Mouse (Mus musculus) heart, postnatal 14 days (tissue): ENCODE data around the gene Sla2. TPM values are rescaled to one million over a fixed set of nuclear protein-coding genes. Genes with fewer than 3 reads are reported as not detected.
"Not testable (repeated sequence)": the region's sequence is repeated elsewhere in the genome, so short reads cannot be mapped to it uniquely, and the experiment has no call there.

Source experiments
- DNase-seq, 2 experiments: peaks; one replicate each; pipeline ENCODE4 v3.0.0; 2021 to 2022
- intact Hi-C: fragments of 180-260 bp; cut with DNase I; formaldehyde crosslinking; loops from one replicate; pipeline ENCODE4 v1.15.1; 2025
- total RNA-seq, 2 experiments: library from RNA; stranded (reverse); gene quantifications; 2 replicates each; pipeline ENCODE4 v1.2.3; 2021

Gene Sla2
- total RNA-seq, 2 experiments from 2014 or later = 0.10 to 1.3 TPM

DNA sequence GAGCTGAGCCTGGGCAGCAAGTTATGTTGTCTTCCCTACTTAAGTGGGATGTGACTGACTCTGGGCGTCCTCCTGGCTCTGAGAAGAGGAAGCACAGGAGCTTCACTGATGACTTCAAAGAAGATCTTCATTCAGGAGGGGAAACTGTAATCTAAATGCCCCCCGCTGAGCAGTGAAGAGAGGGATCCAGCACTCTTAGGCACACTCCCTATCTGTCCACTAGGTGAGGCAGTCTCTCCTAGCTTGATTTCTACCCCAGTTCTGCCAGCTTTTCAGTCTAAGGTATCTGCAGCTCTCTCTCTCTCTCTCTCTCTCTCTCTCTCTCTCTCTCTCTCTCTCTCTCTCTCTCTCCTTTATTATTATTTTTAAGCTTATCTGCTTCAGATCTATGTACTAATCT is 16.4 kb upstream of the Sla2 start:
- intact Hi-C loops = loop anchor here (5.0 kb wide), 1 partner anchor 129 kb away; no protein-coding TSS in a partner anchor
- no peak for DNase-seq

DNA sequence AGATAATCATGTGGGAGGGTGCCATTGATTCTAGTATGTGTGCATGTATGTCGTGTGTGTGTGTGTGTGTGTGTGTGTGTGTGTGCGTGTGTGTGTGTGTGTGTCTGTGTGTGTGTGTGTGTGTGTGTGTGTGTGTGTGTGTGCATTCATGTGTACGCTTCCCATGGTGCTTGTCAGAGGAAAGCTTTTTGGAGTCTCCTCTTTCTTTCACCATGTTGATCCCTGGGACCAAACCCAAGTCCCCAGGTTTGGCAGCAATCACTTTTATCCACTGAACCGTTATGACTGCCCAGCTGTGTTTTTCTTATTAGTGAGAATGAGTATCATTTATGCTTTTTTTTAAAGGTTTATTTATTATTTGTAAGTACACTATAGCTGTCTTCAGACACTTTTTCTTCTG is 15.4 kb upstream of the Sla2 start:
- intact Hi-C loops = loop anchor here (5.0 kb wide), 1 partner anchor 130 kb away; no protein-coding TSS in a partner anchor

DNA sequence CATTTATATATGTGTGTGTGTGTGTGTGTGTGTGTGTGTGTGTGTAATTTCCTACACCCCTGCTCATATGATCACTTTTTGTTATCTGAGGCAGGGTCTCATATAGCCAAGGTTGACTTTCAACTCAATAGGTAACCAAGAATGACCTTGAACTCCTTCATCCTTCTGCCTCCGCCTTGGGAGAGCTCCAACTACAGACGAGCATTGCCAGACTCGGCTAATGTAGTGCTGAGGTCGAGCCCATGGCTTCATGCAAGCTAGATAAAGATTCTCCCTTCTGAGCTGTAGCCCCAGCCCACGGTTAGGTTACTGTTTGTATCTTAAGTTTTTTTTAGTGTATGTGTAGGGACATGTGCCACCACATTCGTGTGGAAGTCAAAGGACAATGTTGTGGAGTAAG is 14.9 kb upstream of the Sla2 start:
- DNase-seq = no peak
- intact Hi-C loops = loop anchor here (5.0 kb wide), 1 partner anchor 130 kb away; no protein-coding TSS in a partner anchor

More for the DNA sequence above, 15.4 kb upstream of the Sla2 start:
- DNase-seq = not testable (repeated sequence)

DNA sequence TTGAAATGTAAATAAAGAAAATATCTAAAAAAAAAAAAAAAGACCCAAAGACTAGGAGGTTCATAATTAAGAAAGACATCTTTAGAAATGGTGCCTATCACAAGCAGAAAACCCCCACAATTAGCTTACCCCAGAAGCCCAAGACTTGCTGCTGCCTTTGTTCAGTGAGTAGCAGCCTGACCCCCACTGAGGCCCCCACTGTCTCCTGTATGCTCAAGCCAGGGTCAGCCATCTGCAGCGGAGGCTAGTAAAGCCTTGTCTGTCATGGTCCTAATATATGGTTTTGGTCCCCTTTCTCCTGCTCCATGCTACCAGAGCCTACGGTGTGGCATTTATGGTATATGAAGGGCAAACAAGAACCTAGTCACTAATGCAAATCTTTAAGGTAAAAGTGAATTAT is 14.4 kb upstream of the Sla2 start:
- intact Hi-C loops = loop anchor here (5.0 kb wide), 1 partner anchor 131 kb away; no protein-coding TSS in a partner anchor
- no peak for DNase-seq

DNA sequence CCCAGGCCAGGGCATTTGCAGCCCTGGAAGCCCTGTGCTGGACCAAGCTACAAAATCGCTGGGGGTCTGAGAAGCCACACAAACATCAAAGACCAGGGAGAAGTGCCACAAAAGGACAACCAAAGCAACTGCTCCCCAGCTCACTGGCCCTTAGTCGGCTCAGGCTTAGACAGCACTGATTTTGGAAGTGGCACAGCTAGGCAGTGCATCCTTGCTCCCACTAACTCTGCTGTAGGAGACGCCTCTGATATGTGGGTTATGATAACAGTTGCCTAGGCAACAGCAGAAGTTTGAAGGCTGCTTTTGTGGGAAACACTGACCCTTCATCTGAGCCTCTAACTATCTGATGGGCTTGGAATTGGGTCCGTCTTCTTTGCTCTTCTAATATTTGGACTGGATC is 12.2 kb upstream of the Sla2 start:
- intact Hi-C loops = no loop called here
- DNase-seq = no peak

DNA sequence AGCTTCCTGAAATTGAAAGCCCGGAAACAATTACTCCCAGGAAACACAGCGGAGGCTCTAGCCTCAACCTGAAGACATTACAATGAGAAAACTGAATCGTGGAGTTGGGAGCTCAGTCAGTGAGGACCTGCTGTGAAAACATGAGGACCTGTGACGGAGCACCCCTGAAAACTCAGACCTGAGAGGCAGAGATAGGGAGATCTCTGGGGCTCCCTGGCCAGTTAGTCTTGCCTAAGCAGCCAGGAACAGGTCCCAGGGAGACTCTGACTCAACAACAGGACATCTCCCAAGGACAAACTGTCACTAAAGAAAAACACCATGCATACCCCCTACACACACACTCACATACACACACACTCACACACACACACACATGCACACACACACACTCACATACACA is 11.4 kb upstream of the Sla2 start:
- no peak for DNase-seq
- intact Hi-C loops = no loop called here

DNA sequence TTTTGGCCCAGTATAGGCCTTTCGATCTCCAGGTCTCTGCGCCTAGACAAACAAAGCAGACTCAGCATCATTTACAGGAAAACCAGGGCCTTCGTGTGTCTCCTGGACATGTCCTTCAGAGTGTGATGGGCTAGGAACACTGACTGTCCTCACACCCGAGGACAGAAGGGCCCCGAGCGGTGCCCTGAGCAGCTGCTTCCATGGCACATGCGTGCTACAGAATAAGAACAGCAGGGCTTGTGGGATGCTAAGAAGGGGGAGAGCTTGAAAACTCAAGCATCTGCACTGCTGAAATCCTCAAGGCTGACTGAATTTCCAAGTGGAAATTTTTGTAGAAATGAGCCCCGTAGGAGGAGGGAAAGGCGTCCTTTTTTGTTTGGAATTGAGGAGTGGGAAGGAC is 10.0 kb upstream of the Sla2 start:
- DNase-seq = no peak
- intact Hi-C loops = no loop called here

DNA sequence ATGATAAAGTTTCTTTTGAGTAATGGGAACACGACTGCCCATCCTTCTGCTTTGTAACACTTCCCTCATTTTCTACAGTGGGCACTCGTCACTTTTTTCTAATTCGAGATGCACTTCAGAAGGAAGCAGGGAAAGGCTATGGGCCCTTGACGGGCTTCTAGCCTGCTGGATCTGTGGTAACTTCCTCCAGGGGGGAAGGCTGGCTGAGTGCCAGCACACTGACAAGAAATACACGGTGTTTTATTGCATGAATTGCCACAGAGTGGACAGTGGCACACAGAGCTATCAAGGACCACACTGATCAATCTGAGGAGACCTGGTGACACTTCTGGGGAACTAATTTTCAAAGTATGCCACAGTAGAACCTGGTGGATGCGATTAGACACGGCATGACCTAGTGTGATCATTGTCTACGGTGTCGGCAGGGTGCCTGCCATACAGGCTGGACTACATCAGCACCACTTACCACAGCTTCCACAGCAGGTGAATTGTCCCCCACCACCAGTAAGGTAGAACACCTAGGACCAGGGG is 9.5 kb upstream of the Sla2 start:
- DNase-seq = no peak
- intact Hi-C loops = no loop called here

DNA sequence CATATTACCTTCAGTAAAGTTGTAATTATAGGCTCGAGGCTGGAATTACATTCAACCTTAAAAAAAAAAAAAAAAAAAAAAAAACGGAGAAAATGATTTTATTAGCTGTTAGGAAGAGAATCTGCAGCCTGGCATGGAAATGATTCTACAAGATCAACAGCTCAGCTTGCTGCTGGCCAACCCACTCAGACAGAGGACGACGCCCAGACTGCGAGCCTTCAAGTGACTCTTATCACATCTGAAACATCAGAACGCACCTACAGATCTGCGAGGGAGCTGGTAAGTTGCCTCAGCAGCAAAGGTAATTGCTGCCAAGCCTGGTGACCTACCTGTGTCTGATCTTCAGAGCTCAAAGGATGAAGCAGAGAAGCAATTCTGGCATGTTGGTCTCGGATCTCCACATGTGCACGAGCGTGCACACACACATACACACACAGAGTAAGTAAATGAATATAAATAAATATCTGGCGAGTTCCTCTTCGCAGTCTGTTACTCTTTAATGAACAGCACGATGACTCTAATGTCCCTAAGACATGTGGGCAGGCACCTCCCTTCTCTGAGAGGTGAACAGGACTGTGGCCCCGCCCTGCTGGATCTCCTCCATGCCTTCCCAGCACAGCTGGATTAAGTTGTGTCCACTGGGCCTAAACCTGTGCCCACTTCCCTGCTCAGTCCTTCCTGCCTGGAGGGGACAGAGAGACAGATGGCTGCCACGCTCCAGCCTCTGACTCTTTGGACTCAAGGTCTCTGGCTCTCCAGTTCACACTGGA is 7.7 kb upstream of the Sla2 start:
- no peak for DNase-seq
- intact Hi-C loops = no loop called here

DNA sequence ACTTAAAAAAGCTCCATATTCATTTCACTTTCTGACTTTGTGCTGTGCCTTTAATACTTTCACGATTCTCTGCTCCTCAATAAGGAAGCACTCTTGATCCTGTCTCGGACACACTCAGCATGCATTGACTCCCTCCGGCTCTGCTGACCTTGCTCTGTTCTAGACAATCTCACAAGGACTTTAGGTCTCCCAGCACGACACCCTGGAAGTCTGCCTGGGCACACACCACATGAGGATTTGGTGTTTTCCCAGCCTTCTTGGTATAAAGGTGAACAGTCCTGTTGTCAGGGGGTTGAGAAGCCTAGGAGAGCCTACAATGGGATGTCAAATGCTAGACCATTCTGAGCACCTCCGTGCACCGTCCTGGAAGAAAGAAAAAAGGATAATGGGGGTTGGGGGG is 5.8 kb upstream of the Sla2 start:
- intact Hi-C loops = no loop called here
- DNase-seq = no peak

DNA sequence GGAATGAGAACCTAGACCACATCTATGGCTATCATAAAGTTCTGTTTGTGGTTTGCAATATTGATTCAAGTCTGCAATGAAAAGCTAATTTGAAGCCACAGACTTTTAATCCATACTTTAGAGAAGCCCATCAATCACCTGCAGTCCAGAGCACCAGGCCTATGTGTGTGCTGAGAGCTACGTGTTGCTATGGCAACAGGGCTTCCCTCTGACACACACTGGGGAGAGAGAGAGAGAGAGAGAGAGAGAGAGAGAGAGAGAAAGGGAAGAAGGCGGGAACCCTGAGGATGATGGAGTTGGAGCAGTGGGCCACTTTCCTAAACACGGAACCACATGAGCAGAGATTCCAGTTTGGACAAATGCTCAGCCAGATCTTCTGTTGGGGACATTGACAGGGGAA is 5.2 kb upstream of the Sla2 start:
- no peak for DNase-seq
- intact Hi-C loops = no loop called here

DNA sequence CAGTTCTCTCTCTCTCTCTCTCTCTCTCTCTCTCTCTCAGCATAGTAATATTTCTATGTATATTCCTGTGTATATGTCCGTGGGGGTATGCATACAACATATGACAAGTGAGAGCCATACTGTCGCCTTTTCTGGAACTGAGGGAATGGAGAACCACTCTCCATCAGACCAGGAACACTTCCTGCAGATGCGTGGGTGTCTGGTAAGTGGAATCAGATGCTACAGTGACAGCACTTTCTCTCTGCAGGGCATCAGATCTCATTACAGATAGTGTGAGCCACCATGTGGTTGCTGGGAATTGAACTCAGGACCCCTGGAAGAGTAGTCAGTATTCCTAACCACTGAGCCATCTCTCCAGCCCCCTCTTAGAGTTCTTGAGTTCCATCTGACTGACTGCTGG is 1.5 kb upstream of the Sla2 start:
- intact Hi-C loops = no loop called here
- DNase-seq = no peak

DNA sequence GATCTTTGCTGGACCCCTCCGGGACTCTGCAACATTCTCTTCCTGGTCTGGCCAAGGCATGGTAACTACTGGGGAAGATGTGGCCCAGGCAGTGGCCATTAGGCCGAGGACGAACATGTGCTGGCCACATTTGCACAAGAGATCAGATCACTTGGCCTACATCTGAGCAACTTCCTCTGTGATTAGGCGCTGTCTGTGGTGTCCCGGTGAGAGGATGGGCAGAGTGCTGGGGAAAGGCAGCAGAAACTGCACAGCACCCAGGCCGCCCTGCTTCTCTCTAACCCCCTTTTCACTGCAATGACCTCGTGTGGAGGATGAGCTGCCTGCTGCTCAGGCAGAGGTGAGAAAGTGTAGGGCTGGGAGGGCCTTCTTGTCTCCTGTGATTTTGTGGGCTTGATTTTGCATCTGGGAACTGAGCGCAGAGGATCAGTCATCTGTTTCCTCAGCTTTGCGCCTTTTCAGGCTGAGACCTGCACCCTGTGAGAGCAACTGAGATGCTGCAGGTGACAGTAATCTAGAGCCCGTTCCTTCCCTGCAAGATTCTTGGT is 834 bp downstream of the Sla2 start:
- intact Hi-C loops = no loop called here
- no peak for DNase-seq

DNA sequence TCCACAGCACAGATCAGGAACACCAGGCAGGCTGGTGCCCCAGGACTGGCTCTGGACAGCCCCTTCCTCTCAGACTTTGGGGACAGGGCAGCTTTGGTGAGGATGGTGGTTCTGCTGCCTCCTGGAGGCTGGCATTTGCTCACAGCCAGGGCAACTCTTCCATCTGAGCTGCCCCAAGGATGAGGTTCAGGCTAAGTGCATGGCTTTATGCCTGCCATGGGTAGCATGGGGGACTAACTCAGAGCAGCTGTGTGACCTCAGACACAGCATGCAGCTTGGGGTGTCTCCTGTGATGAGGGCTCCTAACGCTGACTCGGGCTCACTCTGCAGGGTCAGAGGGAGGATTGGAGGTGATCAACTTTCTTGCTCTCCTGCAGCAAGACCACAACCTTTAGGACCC is 1.3 kb downstream of the Sla2 start:
- intact Hi-C loops, DNase-seq: not testable (repeated sequence)

DNA sequence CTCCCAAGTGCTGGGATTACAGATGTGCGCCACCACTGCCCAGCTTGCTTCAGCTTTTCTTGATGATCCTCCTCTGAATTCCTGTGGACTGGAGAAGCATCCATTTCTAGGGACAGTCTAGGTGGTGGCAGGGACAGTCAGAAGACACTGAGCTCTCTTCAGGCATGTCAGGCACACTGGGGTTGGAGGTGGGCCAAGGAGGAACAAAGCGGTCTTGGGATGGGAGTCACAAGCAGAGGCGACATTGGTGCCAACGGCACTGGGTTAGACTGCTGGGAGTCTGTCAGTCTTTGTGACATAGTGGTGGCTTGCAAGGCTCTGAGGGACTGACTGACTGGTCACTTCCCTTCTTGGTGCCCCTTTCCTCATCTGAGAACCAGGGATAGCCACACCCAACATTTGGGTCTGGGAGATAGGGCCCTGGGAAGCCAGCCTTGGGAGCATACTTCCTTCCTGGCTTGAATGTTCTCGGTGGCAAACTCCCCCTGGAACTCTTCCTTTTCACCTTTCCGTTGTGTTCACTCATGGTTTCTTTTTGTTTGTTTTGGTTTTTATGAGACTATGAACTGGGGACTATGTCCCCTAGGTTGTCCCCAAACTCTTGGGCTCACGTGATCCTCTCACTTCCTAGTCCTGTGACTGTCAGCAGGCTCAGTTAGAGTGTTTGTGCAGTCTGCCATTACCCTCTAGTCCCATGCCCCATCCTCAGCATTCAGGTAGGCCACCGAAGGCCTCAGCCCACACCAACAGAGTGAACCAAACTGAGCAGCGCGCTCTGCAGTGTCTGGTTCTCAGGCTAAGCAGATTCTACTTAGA is 2.4 kb downstream of the Sla2 start:
- DNase-seq = no peak
- intact Hi-C loops = no loop called here

DNA sequence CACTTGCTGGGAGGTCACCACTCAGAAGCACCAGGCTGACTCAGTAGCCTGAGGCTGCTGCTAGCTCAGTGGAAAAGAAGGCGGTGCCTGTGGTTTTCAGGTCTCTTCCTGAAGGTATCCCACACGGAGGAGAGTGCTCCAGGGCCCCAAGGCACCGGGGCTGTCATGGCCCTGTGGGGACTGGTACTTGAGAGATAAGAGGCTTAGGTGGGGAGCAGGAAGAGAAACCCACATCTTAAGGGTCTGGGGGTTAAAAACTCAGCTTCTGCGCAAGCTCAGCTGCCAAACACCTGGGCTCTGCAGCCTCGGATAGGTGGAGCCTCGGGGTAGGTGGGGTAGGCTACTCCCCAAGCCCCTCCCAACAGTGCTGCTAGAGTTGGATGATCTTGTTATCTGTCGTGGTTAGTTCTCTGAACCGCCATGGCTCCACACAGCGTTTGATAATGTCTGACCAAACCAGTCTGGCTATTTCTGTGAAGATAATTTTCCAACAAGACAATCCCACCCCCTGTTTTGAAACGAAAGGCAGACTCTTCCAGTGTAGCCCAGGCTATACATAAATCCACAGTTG is 4.5 kb downstream of the Sla2 start:
- DNase-seq = no peak
- intact Hi-C loops = no loop called here

DNA sequence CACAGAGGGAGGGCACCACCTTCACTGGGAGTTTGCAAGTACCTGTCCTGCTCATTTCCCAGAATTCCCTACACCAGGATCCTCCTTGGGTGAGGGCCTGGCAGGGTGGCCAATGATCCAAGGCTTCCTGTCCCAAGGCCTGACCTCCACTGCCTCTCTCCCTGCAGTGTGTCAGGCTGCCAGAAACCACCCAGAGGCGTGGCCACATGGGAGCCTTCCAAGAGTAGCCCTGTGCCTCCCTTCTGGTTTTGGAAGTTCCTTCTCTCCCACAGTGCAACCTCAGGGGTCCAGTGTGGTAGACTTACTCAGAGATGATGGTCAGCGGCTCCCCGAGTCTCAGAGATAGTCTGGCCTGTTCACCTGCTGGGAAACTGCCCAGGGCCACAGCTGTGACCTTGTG is 7.5 kb downstream of the Sla2 start:
- intact Hi-C loops = no loop called here
- peak; percentile 10 to 18 for DNase-seq

DNA sequence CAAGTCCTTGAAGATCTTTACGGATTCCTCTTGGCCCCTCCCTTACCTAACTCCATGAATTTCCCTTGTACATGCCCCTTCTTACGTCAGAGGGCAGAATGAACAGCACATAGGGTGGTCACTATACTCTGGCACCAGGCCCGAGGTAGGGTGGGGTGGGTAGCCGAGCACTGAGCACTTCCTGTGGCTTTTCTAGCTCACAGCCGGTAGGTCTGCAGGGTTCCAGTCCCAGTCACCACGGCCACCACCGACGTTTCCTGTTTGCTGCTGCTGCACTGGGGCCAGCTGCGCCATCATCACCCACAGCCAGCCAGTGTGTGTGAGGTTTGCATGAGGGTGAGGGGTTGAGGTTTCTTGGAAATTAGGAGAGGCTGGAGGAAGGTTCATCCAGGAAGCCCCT is 9.3 kb downstream of the Sla2 start:
- intact Hi-C loops = no loop called here
- peak; percentile 12 to 13 for DNase-seq

DNA sequence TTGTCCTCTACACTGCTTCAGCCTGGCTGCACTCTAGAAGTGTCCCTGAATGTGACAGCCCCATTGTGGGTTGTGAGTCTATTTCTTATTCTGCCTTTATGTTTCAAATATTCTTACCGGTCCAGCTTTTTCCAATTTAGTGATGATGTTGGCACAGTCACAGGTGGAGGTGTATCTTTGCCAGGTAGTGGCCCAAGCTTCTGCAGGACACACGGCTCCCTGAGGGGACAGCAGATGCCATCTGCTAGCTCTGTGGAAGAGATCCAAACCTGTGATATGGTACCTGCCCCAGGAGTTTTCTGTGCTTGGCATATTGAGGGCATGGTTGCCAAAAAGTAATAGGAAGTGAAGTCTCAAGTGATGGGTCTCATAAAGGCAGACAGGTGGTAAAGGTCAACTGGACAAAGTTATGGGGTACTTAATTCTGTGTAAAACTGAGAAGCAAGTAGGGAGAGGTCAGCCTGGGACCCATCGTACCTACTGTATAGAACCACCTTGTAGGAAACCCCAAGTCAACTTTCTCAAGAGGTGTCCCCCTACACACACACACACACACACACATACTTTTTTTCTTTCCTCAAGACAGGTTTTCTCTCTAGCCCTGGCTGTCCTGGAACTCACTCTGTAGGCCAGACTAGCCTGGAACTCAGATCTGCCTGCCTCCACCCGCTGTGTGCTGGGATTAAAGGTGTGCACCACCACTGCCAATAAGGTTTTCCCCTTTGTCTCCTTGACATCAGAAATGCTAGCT is 12.1 kb downstream of the Sla2 start:
- no peak for DNase-seq
- intact Hi-C loops = loop anchor here (5.0 kb wide), 1 partner anchor 207 kb away; no protein-coding TSS in a partner anchor
